Mouse (Mus musculus): ENCODE results near the gene Ptpru. TPM values are rescaled to one million over a fixed set of nuclear protein-coding genes. Genes with fewer than 3 reads are reported as not detected.

Gene Ptpru
- polyA plus RNA-seq, 1 experiment from 2014 or later = 3.1 TPM

- H3K36me3 ChIP-seq (ENCODE audit: control insufficient read depth, insufficient read depth, low read length) = peaks cover 18% of the 10 kb centered on the region
- H3K27ac ChIP-seq (replicated peaks) = no peak overlapping the region
- H3K4me1 ChIP-seq (replicated peaks; ENCODE audit: control insufficient read depth, insufficient read depth) = no peaks in the 10 kb centered on the region
- 87% methylated on average over 4 of the region's 4 CpGs for WGBS
- no peak for DNase-seq (ENCODE audit: low spot score)
- H3K4me2 ChIP-seq (replicated peaks; ENCODE audit: low read depth) = no peak overlapping the region
- no peaks in the 10 kb centered on the region for H3K27me3 ChIP-seq (ENCODE audit: control insufficient read depth, insufficient read depth, low read length)
- ATAC-seq (ENCODE audit: low FRiP score, low TSS enrichment) = no peak
- no peak overlapping the region for H3K9ac ChIP-seq (ENCODE audit: low read length)
- no peak overlapping the region for H3K4me3 ChIP-seq (ENCODE audit: low read depth, low read length)
- TF ChIP-seq EP300 (optimal IDR thresholded peaks at IDR 0.05) (no peak), CTCF (IDR thresholded peaks at IDR 0.05; ENCODE audit: low read depth) (no peak)
- no peaks in the 10 kb centered on the region for H3K9me3 ChIP-seq (ENCODE audit: control insufficient read depth, low read length)
Observed at GRCm38 (mm10) chr4:131861341-131861739, 23.3 kb upstream of the Ptpru start.

- Histone ChIP-seq H3K4me3 (ENCODE audit: low read depth, low read length) (no peak overlapping the region), H3K27ac (replicated peaks) (no peak overlapping the region), H3K9me3 (ENCODE audit: control insufficient read depth, low read length) (no peaks in the 10 kb centered on the region), H3K36me3 (ENCODE audit: control insufficient read depth, insufficient read depth, low read length) (peaks cover 18% of the 10 kb centered on the region), H3K27me3 (ENCODE audit: control insufficient read depth, insufficient read depth, low read length) (no peaks in the 10 kb centered on the region), H3K4me2 (replicated peaks; ENCODE audit: low read depth) (no peak overlapping the region), H3K9ac (ENCODE audit: low read length) (no peak overlapping the region), H3K4me1 (replicated peaks; ENCODE audit: control insufficient read depth, insufficient read depth) (no peaks in the 10 kb centered on the region)
- DNase-seq (ENCODE audit: low spot score) (peak; percentile 85), ATAC-seq (ENCODE audit: low FRiP score, low TSS enrichment) (peak; percentile 68; the same call in 1 of the 2 replicates)
- WGBS = 43% methylated on average over 15 of the region's 15 CpGs
- TF ChIP-seq CTCF (IDR thresholded peaks at IDR 0.05; ENCODE audit: low read depth) (peak; percentile 99), EP300 (optimal IDR thresholded peaks at IDR 0.05) (no peak)
Observed at GRCm38 (mm10) chr4:131860492-131861340, 22.6 kb upstream of the Ptpru start.

GRCm38 (mm10) chr4:131854950-131855349 is 16.9 kb upstream of the Ptpru start:
- ATAC-seq (ENCODE audit: low FRiP score, low TSS enrichment) = no peak
- WGBS = 78% methylated on average over 5 of the region's 5 CpGs
- no peaks in the 10 kb centered on the region for H3K4me1 ChIP-seq (replicated peaks; ENCODE audit: control insufficient read depth, insufficient read depth)
- TF ChIP-seq CTCF (IDR thresholded peaks at IDR 0.05; ENCODE audit: low read depth) (no peak), EP300 (optimal IDR thresholded peaks at IDR 0.05) (no peak)
- no peaks in the 10 kb centered on the region for H3K27me3 ChIP-seq (ENCODE audit: control insufficient read depth, insufficient read depth, low read length)
- DNase-seq (ENCODE audit: low spot score) = no peak
- no peak overlapping the region for H3K27ac ChIP-seq (replicated peaks)
- no peaks in the 10 kb centered on the region for H3K9me3 ChIP-seq (ENCODE audit: control insufficient read depth, low read length)
- H3K4me2 ChIP-seq (replicated peaks; ENCODE audit: low read depth) = no peak overlapping the region
- H3K4me3 ChIP-seq (ENCODE audit: low read depth, low read length) = no peak overlapping the region
- H3K36me3 ChIP-seq (ENCODE audit: control insufficient read depth, insufficient read depth, low read length) = peaks cover 5% of the 10 kb centered on the region; the same call in 1 of the 2 replicates
- H3K9ac ChIP-seq (ENCODE audit: low read length) = no peak overlapping the region

- no peaks in the 10 kb centered on the region for H3K27me3 ChIP-seq (ENCODE audit: control insufficient read depth, insufficient read depth, low read length)
- DNase-seq (ENCODE audit: low spot score) = peak; percentile 74
- WGBS = 16% methylated on average over 5 of the region's 5 CpGs
- peak overlapping the region; percentile 81 for H3K27ac ChIP-seq (replicated peaks)
- peak overlapping the region; percentile 51 for H3K9ac ChIP-seq (ENCODE audit: low read length)
- peak; percentile 66 for ATAC-seq (ENCODE audit: low FRiP score, low TSS enrichment)
- TF ChIP-seq CTCF (IDR thresholded peaks at IDR 0.05; ENCODE audit: low read depth) (no peak), EP300 (optimal IDR thresholded peaks at IDR 0.05) (no peak)
- H3K9me3 ChIP-seq (ENCODE audit: control insufficient read depth, low read length) = no peaks in the 10 kb centered on the region
- H3K4me2 ChIP-seq (replicated peaks; ENCODE audit: low read depth) = no peak overlapping the region; the same call in 1 of the 2 replicates
- H3K4me3 ChIP-seq (ENCODE audit: low read depth, low read length) = no peak overlapping the region
- H3K4me1 ChIP-seq (replicated peaks; ENCODE audit: control insufficient read depth, insufficient read depth) = no peaks in the 10 kb centered on the region
- H3K36me3 ChIP-seq (ENCODE audit: control insufficient read depth, insufficient read depth, low read length) = no peaks in the 10 kb centered on the region; the same call in 1 of the 2 replicates
Observed at GRCm38 (mm10) chr4:131849986-131850638, 12.0 kb upstream of the Ptpru start.

GRCm38 (mm10) chr4:131848082-131848481 is 10.0 kb upstream of the Ptpru start:
- no peak overlapping the region for H3K9ac ChIP-seq (ENCODE audit: low read length)
- no peak overlapping the region for H3K4me2 ChIP-seq (replicated peaks; ENCODE audit: low read depth)
- H3K27me3 ChIP-seq (ENCODE audit: control insufficient read depth, insufficient read depth, low read length) = no peaks in the 10 kb centered on the region
- WGBS = 48% methylated on average over 6 of the region's 6 CpGs
- TF ChIP-seq EP300 (optimal IDR thresholded peaks at IDR 0.05) = no peak
- no peak for DNase-seq (ENCODE audit: low spot score)
- no peak for ATAC-seq (ENCODE audit: low FRiP score, low TSS enrichment)
- H3K9me3 ChIP-seq (ENCODE audit: control insufficient read depth, low read length) = no peaks in the 10 kb centered on the region
- H3K4me1 ChIP-seq (replicated peaks; ENCODE audit: control insufficient read depth, insufficient read depth) = no peaks in the 10 kb centered on the region
- H3K27ac ChIP-seq (replicated peaks) = no peak overlapping the region
- no peaks in the 10 kb centered on the region; the same call in 1 of the 2 replicates for H3K36me3 ChIP-seq (ENCODE audit: control insufficient read depth, insufficient read depth, low read length)
- H3K4me3 ChIP-seq (ENCODE audit: low read depth, low read length) = no peak overlapping the region

Data from stomach, postnatal 0 days (tissue).